Mouse (Mus musculus): ENCODE results near the gene Tnfrsf8.

Gene Tnfrsf8

GRCm38 (mm10) chr4:145276368-145277249 lies 38.4 kb downstream of the Tnfrsf8 start:
- in situ Hi-C loops (cut with MboI; ENCODE audit: unreplicated experiment in 2 of 2) = loop anchor here (25.0 kb wide), 3 partner anchors 514 to 1014 kb away; partner anchors contain the start of gene Gm13124 (in 1 of the 2)

GRCm38 (mm10) chr4:145274887-145275286 lies 40.1 kb downstream of the Tnfrsf8 start:
- in situ Hi-C loops (cut with MboI; ENCODE audit: unreplicated experiment in 2 of 2) = loop anchor here (25.0 kb wide), 3 partner anchors 513 to 1013 kb away; partner anchors contain the start of gene Gm13124 (in 1 of the 2)

GRCm38 (mm10) chr4:145273923-145274322 lies 41.0 kb downstream of the Tnfrsf8 start:
- in situ Hi-C loops (cut with MboI; ENCODE audit: unreplicated experiment in 2 of 2) = no loop called here

GRCm38 (mm10) chr4:145272763-145273162 lies 42.2 kb downstream of the Tnfrsf8 start:
- in situ Hi-C loops (cut with MboI; ENCODE audit: unreplicated experiment in 2 of 2) = no loop called here

GRCm38 (mm10) chr4:145271634-145272033 lies 43.3 kb downstream of the Tnfrsf8 start:
- in situ Hi-C loops (cut with MboI; ENCODE audit: unreplicated experiment in 2 of 2) = no loop called here

- in situ Hi-C loops (cut with MboI; ENCODE audit: unreplicated experiment in 2 of 2) = no loop called here
These were observed 44.8 kb downstream of the Tnfrsf8 start for GRCm38 (mm10) chr4:145270136-145270535.

- in situ Hi-C loops (cut with MboI; ENCODE audit: unreplicated experiment in 2 of 2) = no loop called here
These were observed 47.3 kb downstream of the Tnfrsf8 start for GRCm38 (mm10) chr4:145267631-145268110.

GRCm38 (mm10) chr4:145266505-145266904 lies 48.5 kb downstream of the Tnfrsf8 start:
- in situ Hi-C loops (cut with MboI; ENCODE audit: unreplicated experiment in 2 of 2) = no loop called here

- in situ Hi-C loops (cut with MboI; ENCODE audit: unreplicated experiment in 2 of 2) = no loop called here
These were observed 50.2 kb downstream of the Tnfrsf8 start for GRCm38 (mm10) chr4:145264761-145265160.

- in situ Hi-C loops (cut with MboI; ENCODE audit: unreplicated experiment in 2 of 2) = no loop called here
These were observed 51.4 kb downstream of the Tnfrsf8 start for GRCm38 (mm10) chr4:145263583-145263982.

GRCm38 (mm10) chr4:145260802-145261201 lies 54.2 kb downstream of the Tnfrsf8 start:
- in situ Hi-C loops (cut with MboI; ENCODE audit: unreplicated experiment in 2 of 2) = no loop called here

GRCm38 (mm10) chr4:145257751-145258434 lies 57.1 kb downstream of the Tnfrsf8 start:
- in situ Hi-C loops (cut with MboI; ENCODE audit: unreplicated experiment in 2 of 2) = no loop called here

GRCm38 (mm10) chr4:145256144-145256543 lies 58.8 kb downstream of the Tnfrsf8 start:
- in situ Hi-C loops (cut with MboI; ENCODE audit: unreplicated experiment in 2 of 2) = no loop called here

GRCm38 (mm10) chr4:145254418-145254817 lies 60.5 kb downstream of the Tnfrsf8 start:
- in situ Hi-C loops (cut with MboI; ENCODE audit: unreplicated experiment in 2 of 2) = loop anchor here (5.0 kb wide), 1 partner anchor 37 kb away; no protein-coding TSS in a partner anchor

- in situ Hi-C loops (cut with MboI; ENCODE audit: unreplicated experiment in 2 of 2) = loop anchor here (5.0 kb wide), 1 partner anchor 35 kb away; no protein-coding TSS in a partner anchor
These were observed 62.4 kb downstream of the Tnfrsf8 start for GRCm38 (mm10) chr4:145252611-145253010.

- in situ Hi-C loops (cut with MboI; ENCODE audit: unreplicated experiment in 2 of 2) = loop anchor here (5.0 kb wide), 1 partner anchor 34 kb away; no protein-coding TSS in a partner anchor
These were observed 63.4 kb downstream of the Tnfrsf8 start for GRCm38 (mm10) chr4:145251546-145251945.

GRCm38 (mm10) chr4:145250002-145250401 lies 65.0 kb downstream of the Tnfrsf8 start:
- in situ Hi-C loops (cut with MboI; ENCODE audit: unreplicated experiment in 2 of 2) = loop anchor here (5.0 kb wide), 1 partner anchor 33 kb away; no protein-coding TSS in a partner anchor

GRCm38 (mm10) chr4:145247556-145247955 lies 67.4 kb downstream of the Tnfrsf8 start:
- in situ Hi-C loops (cut with MboI; ENCODE audit: unreplicated experiment in 2 of 2) = loop anchor here in 1 of 2 experiments (25.0 kb wide), 1 partner anchor 235 kb away; no protein-coding TSS in a partner anchor

- in situ Hi-C loops (cut with MboI; ENCODE audit: unreplicated experiment in 2 of 2) = loop anchor here in 1 of 2 experiments (25.0 kb wide), 1 partner anchor 234 kb away; no protein-coding TSS in a partner anchor
These were observed 68.6 kb downstream of the Tnfrsf8 start, which contains the start of gene Tnfrsf1b for GRCm38 (mm10) chr4:145246173-145247011. Tnfrsf1b (minus strand) TSS chr4:145246870.

GRCm38 (mm10) chr4:145245581-145245980 lies 69.4 kb downstream of the Tnfrsf8 start:
- in situ Hi-C loops (cut with MboI; ENCODE audit: unreplicated experiment in 2 of 2) = loop anchor here in 1 of 2 experiments (25.0 kb wide), 1 partner anchor 233 kb away; no protein-coding TSS in a partner anchor

All from v-Abl transformed pro-B cells (cell line).